Mouse (Mus musculus) CH12.LX (cell line): ENCODE measurements at regions not wholly inside any gene's neighbourhood (a gene's known extent, or its start where the extent isn't known, plus 50 kb on each side); places are given as distances from the start of the nearest gene placed in this dataset.

Experiments used
- DNase-seq: peaks from one replicate; pipeline ENCODE4 v3.0.0-alpha.2; 2013; ENCODE audit errors: extremely low read depth
- H3K27ac ChIP-seq: 2 replicates; pipeline ENCODE4 v1.5.1; 2012; ENCODE audit warnings: low read depth, mild to moderate bottlenecking, control low read depth, moderate library complexity; ENCODE audit not compliant: insufficient read depth
- H3K27me3 ChIP-seq: replicated peaks from 2 replicates; pipeline ENCODE3; 2012; ENCODE audit warnings: inconsistent platforms
- H3K36me3 ChIP-seq, 2 experiments: replicated peaks in 1 of 2; 2 replicates each; pipeline versions ENCODE3 to v1.6.1; 2012; ENCODE audit warnings: inconsistent platforms in 1 of 2, low read length in 1 of 2, mild to moderate bottlenecking in 1 of 2, mixed read lengths in 1 of 2, moderate library complexity in 1 of 2; ENCODE audit not compliant: control insufficient read depth in 1 of 2, insufficient read depth in 1 of 2
- H3K4me1 ChIP-seq, 2 experiments: 2 replicates each; pipeline ENCODE4 v1.6.1; 2012; ENCODE audit warnings: inconsistent platforms in 1 of 2, moderate library complexity in 1 of 2; ENCODE audit not compliant: insufficient read depth in 2 of 2, control insufficient read depth in 1 of 2
- H3K4me2 ChIP-seq: 2 replicates; pipeline ENCODE4 v1.6.1; 2012; ENCODE audit warnings: low read depth, mild to moderate bottlenecking, control low read depth; ENCODE audit not compliant: poor library complexity, insufficient read depth, severe bottlenecking
- H3K4me3 ChIP-seq, 3 experiments: fragments of 150-350 bp in 1 of 3; sonication (generic) in 1 of 3; replicated peaks in 1 of 3; 2 replicates each; pipeline versions ENCODE3 to v1.5.1; 2011 to 2012; ENCODE audit warnings: low read depth in 2 of 3, low read length in 2 of 3, mild to moderate bottlenecking in 2 of 3, moderate library complexity in 2 of 3, control low read depth in 1 of 3, improper control_type of control experiment in 1 of 3, inconsistent platforms in 1 of 3, mixed read lengths in 1 of 3; ENCODE audit not compliant: poor library complexity in 1 of 3
- H3K79me2 ChIP-seq: replicated peaks from 2 replicates; pipeline ENCODE4 v1.6.1; 2012; ENCODE audit warnings: mild to moderate bottlenecking, moderate library complexity; ENCODE audit not compliant: control insufficient read depth, poor library complexity, insufficient read depth, severe bottlenecking; ENCODE audit errors: extremely low read depth
- H3K9ac ChIP-seq: 2 replicates; pipeline ENCODE4 v1.6.1; 2012; ENCODE audit warnings: low read depth, mild to moderate bottlenecking, control low read depth, moderate library complexity; ENCODE audit not compliant: insufficient read depth
- H3K9me3 ChIP-seq: replicated peaks from 2 replicates; pipeline ENCODE3; 2012; ENCODE audit warnings: low read length, inconsistent platforms, mixed read lengths
- BHLHE40 ChIP-seq: IDR thresholded peaks from 2 replicates; pipeline ENCODE4 v1.6.1; 2011; ENCODE audit warnings: mild to moderate bottlenecking, low read depth, low read length, improper control_type of control experiment
- CHD1 ChIP-seq: IDR thresholded peaks from 2 replicates; pipeline ENCODE4 v1.6.1; 2012; ENCODE audit warnings: low read depth, low read length, improper control_type of control experiment, inconsistent platforms
- CHD2 ChIP-seq: IDR thresholded peaks from 2 replicates; pipeline ENCODE4 v1.6.1; 2011; ENCODE audit warnings: low read length, improper control_type of control experiment
- CTCF ChIP-seq, 2 experiments: IDR thresholded peaks in 1 of 2; conservative IDR thresholded peaks in 1 of 2; 2 replicates each; pipeline ENCODE4 v1.5.1; 2011 to 2012; ENCODE audit warnings: low read depth in 2 of 2, low read length in 2 of 2, improper control_type of control experiment in 1 of 2, inconsistent platforms in 1 of 2, mild to moderate bottlenecking in 1 of 2, moderate library complexity in 1 of 2
- E2F4 ChIP-seq: IDR thresholded peaks from 2 replicates; pipeline ENCODE4 v1.6.1; 2011; ENCODE audit warnings: low read depth, low read length, improper control_type of control experiment; ENCODE audit not compliant: insufficient replicate concordance
- ELF1 ChIP-seq: IDR thresholded peaks from 2 replicates; pipeline ENCODE4 v1.6.1; 2014; ENCODE audit warnings: low read depth, mild to moderate bottlenecking, inconsistent platforms, low read length, improper control_type of control experiment
- EP300 ChIP-seq: IDR thresholded peaks from 2 replicates; pipeline ENCODE4 v1.6.1; 2011; ENCODE audit warnings: low read length, improper control_type of control experiment
- ETS1 ChIP-seq: conservative IDR thresholded peaks from 2 replicates; pipeline ENCODE4 v1.6.1; 2012; ENCODE audit warnings: low read depth, mild to moderate bottlenecking, inconsistent platforms, low read length, improper control_type of control experiment, moderate library complexity
- GABPA ChIP-seq: IDR thresholded peaks from 2 replicates; pipeline ENCODE4 v1.6.1; 2012; ENCODE audit warnings: low read depth, low read length, improper control_type of control experiment, inconsistent platforms; ENCODE audit not compliant: insufficient replicate concordance
- KAT2A ChIP-seq: IDR thresholded peaks from 2 replicates; pipeline ENCODE4 v1.6.1; 2012; ENCODE audit warnings: low read length, improper control_type of control experiment, inconsistent platforms; ENCODE audit not compliant: insufficient replicate concordance
- MAFK ChIP-seq: IDR thresholded peaks from 2 replicates; pipeline ENCODE4 v1.6.1; 2011; ENCODE audit warnings: low read length, improper control_type of control experiment; ENCODE audit not compliant: insufficient replicate concordance
- MAX ChIP-seq: IDR thresholded peaks from 2 replicates; pipeline ENCODE4 v1.6.1; 2011; ENCODE audit warnings: low read length, improper control_type of control experiment
- MAZ ChIP-seq: IDR thresholded peaks from 2 replicates; pipeline ENCODE4 v1.6.1; 2012; ENCODE audit warnings: low read depth, mild to moderate bottlenecking, inconsistent platforms, low read length, improper control_type of control experiment, moderate library complexity
- MEF2A ChIP-seq: IDR thresholded peaks from 2 replicates; pipeline ENCODE4 v1.6.1; 2014; ENCODE audit warnings: low read depth, mild to moderate bottlenecking, inconsistent platforms, low read length, improper control_type of control experiment, borderline replicate concordance
- MXI1 ChIP-seq: IDR thresholded peaks from 2 replicates; pipeline ENCODE4 v1.6.1; 2011; ENCODE audit warnings: mild to moderate bottlenecking, low read depth, low read length, improper control_type of control experiment
- MYC ChIP-seq: IDR thresholded peaks from 2 replicates; pipeline ENCODE4 v1.6.1; 2011; ENCODE audit warnings: low read depth, mild to moderate bottlenecking, improper control_type of control experiment, low read length
- NELFE ChIP-seq: IDR thresholded peaks from 2 replicates; pipeline ENCODE4 v1.6.1; 2011; ENCODE audit warnings: low read depth, low read length, improper control_type of control experiment
- NRF1 ChIP-seq: IDR thresholded peaks from 2 replicates; pipeline ENCODE4 v1.6.1; 2014; ENCODE audit warnings: low read depth, mild to moderate bottlenecking, inconsistent platforms, low read length, improper control_type of control experiment, moderate library complexity
- POLR2AphosphoS2 ChIP-seq: IDR thresholded peaks from 2 replicates; pipeline ENCODE4 v1.6.1; 2011; ENCODE audit warnings: low read depth, low read length, improper control_type of control experiment
- RAD21 ChIP-seq: IDR thresholded peaks from 2 replicates; pipeline ENCODE4 v1.6.1; 2011; ENCODE audit warnings: low read depth, mild to moderate bottlenecking, low read length, improper control_type of control experiment, moderate library complexity
- SIN3A ChIP-seq: IDR thresholded peaks from 2 replicates; pipeline ENCODE4 v1.6.1; 2012; ENCODE audit warnings: low read length, improper control_type of control experiment, inconsistent platforms
- SMC3 ChIP-seq: IDR thresholded peaks from 2 replicates; pipeline ENCODE4 v1.6.1; 2011; ENCODE audit warnings: low read depth, low read length, improper control_type of control experiment
- TBP ChIP-seq: conservative IDR thresholded peaks from 2 replicates; pipeline ENCODE4 v1.6.1; 2011; ENCODE audit warnings: low read depth, low read length, improper control_type of control experiment
- TCF12 ChIP-seq: IDR thresholded peaks from 2 replicates; pipeline ENCODE4 v1.6.1; 2014; ENCODE audit warnings: low read depth, mild to moderate bottlenecking, inconsistent platforms, low read length, improper control_type of control experiment
- USF1 ChIP-seq: IDR thresholded peaks from 2 replicates; pipeline ENCODE4 v1.6.1; 2014; ENCODE audit warnings: low read depth, mild to moderate bottlenecking, inconsistent platforms, low read length, improper control_type of control experiment
- USF2 ChIP-seq: conservative IDR thresholded peaks from 2 replicates; pipeline ENCODE4 v1.6.1; 2011; ENCODE audit warnings: low read depth, low read length, improper control_type of control experiment
- ZKSCAN1 ChIP-seq: IDR thresholded peaks from 2 replicates; pipeline ENCODE4 v1.6.1; 2012; ENCODE audit warnings: low read depth, inconsistent platforms, low read length, improper control_type of control experiment, borderline replicate concordance
- ZMIZ1 ChIP-seq: IDR thresholded peaks from 2 replicates; pipeline ENCODE4 v1.6.1; 2012; ENCODE audit warnings: low read depth, mild to moderate bottlenecking, inconsistent platforms, low read length, improper control_type of control experiment
- ZNF384 ChIP-seq: IDR thresholded peaks from 2 replicates; pipeline ENCODE4 v1.6.1; 2012; ENCODE audit warnings: low read depth, low read length, improper control_type of control experiment, inconsistent platforms
- dilution Hi-C: fragments of 300-500 bp; cut with MboI; formaldehyde crosslinking; loops from 2 replicates; pipeline ENCODE4 v1.14.3; 2020; ENCODE audit warnings: low sequenced_read_pairs; ENCODE audit not compliant: extremely low pct_unique_long_range_greater_than_20kb, extremely low pct_ligation_motif_present
- in situ Hi-C: fragments of 300-500 bp; cut with MboI; formaldehyde crosslinking; loops from 3 replicates; pipeline ENCODE4 v1.14.3; 2019; ENCODE audit warnings: low sequenced_read_pairs, low pct_ligation_motif_present, low pct_unique_long_range_greater_than_20kb, mixed read lengths

GRCm38 (mm10) chr6:13380819-13381218 is 156.1 kb upstream of the Vwde start:
- Histone ChIP-seq H3K4me2 (no peak overlapping the region), H3K9ac (no peak overlapping the region), H3K9me3 (peaks cover 4% of the 10 kb centered on the region), H3K79me2 (no peaks in the 10 kb centered on the region), H3K27ac (no peak overlapping the region), H3K36me3 (no peaks in the 10 kb centered on the region), H3K4me3 (no peak overlapping the region), H3K27me3 (no peaks in the 10 kb centered on the region), H3K4me1 (peaks cover 0 to 13% of the 10 kb centered on the region in 2 experiments; a peak in 2 of 4 replicates)
- TF ChIP-seq RAD21 (no peak), USF1 (no peak), EP300 (no peak), CTCF (conservative IDR thresholded peaks at IDR 0.05 in 1 of 2, IDR thresholded peaks at IDR 0.05 in 1 of 2; ENCODE audit: low read depth in 2 of 2, low read length in 2 of 2) (no peak), ELF1 (no peak), MXI1 (no peak), ZKSCAN1 (no peak), CHD2 (no peak), TCF12 (no peak), MAZ (no peak), SMC3 (no peak), POLR2AphosphoS2 (no peak), USF2 (no peak), KAT2A (no peak), MAX (no peak), SIN3A (no peak), CHD1 (no peak), MAFK (no peak), MYC (no peak), TBP (no peak)
- DNase-seq: no peak
- in situ Hi-C loops: no loop called here
- dilution Hi-C loops: no loop called here

GRCm38 (mm10) chr6:13379727-13380126 is 155.0 kb upstream of the Vwde start:
- no peaks in the 10 kb centered on the region for H3K9me3 ChIP-seq
- H3K27me3 ChIP-seq: no peaks in the 10 kb centered on the region
- no peak for DNase-seq
- H3K4me3 ChIP-seq: no peak overlapping the region
- dilution Hi-C loops (no loop called here), in situ Hi-C loops (no loop called here)
- no peaks in the 10 kb centered on the region for H3K79me2 ChIP-seq
- H3K9ac ChIP-seq: no peak overlapping the region
- H3K4me1 ChIP-seq: peaks cover 0 to 9% of the 10 kb centered on the region in 2 experiments; a peak in 2 of 4 replicates
- no peak overlapping the region for H3K27ac ChIP-seq
- no peak overlapping the region for H3K4me2 ChIP-seq
- H3K36me3 ChIP-seq: no peaks in the 10 kb centered on the region
- TF ChIP-seq TCF12 (no peak), MEF2A (no peak), TBP (no peak), MAX (no peak), MYC (no peak), ETS1 (no peak), ZNF384 (no peak), NELFE (no peak), USF1 (no peak), POLR2AphosphoS2 (no peak), SMC3 (no peak), KAT2A (no peak), E2F4 (no peak), MAFK (no peak), EP300 (no peak), NRF1 (no peak), BHLHE40 (no peak), GABPA (no peak), ZMIZ1 (no peak), ELF1 (no peak)
